Mouse (Mus musculus) MEL (cell line): ENCODE measurements around the gene Hoxd13. TPM values are rescaled to one million over a fixed set of nuclear protein-coding genes. Genes with fewer than 3 reads are reported as not detected.

ENCODE experiments used
- DNase-seq: peaks from one replicate; pipeline ENCODE4 v3.0.0; 2011; ENCODE audit warnings: low read depth, low spot score
- H3K27ac ChIP-seq: 2 replicates; pipeline ENCODE4 v1.5.1; 2012; ENCODE audit warnings: low read depth, mild to moderate bottlenecking, control low read depth, low read length, moderate library complexity; ENCODE audit not compliant: control insufficient read depth
- H3K27me3 ChIP-seq, 2 experiments: fragments of 150-350 bp in 1 of 2; sonication (generic) in 1 of 2; 2 replicates each; pipeline ENCODE4 v1.6.1; 2012; ENCODE audit warnings: low read length in 2 of 2, mild to moderate bottlenecking in 2 of 2, improper control_type of control experiment in 1 of 2, moderate library complexity in 1 of 2; ENCODE audit not compliant: insufficient read depth in 2 of 2, control insufficient read depth in 1 of 2
- H3K36me3 ChIP-seq, 2 experiments: 2 replicates each; pipeline ENCODE4 v1.6.1; 2012 to 2014; ENCODE audit warnings: low read length in 2 of 2, improper control_type of control experiment in 1 of 2, inconsistent platforms in 1 of 2, mild to moderate bottlenecking in 1 of 2; ENCODE audit not compliant: insufficient read depth in 2 of 2, control insufficient read depth in 1 of 2
- H3K4me1 ChIP-seq, 2 experiments: fragments of 150-350 bp in 1 of 2; sonication (generic) in 1 of 2; 2 replicates each; pipeline ENCODE4 v1.6.1; 2012; ENCODE audit warnings: low read length in 2 of 2, improper control_type of control experiment in 1 of 2, mild to moderate bottlenecking in 1 of 2; ENCODE audit not compliant: insufficient read depth in 2 of 2, control insufficient read depth in 1 of 2
- H3K4me3 ChIP-seq, 2 experiments: fragments of 150-350 bp in 1 of 2; sonication (generic) in 1 of 2; 2 replicates each; pipeline ENCODE4 v1.5.1; 2012; ENCODE audit warnings: low read depth in 2 of 2, low read length in 2 of 2, mild to moderate bottlenecking in 2 of 2, moderate library complexity in 2 of 2, control low read depth in 1 of 2, improper control_type of control experiment in 1 of 2; ENCODE audit not compliant: control insufficient read depth in 1 of 2, insufficient read depth in 1 of 2
- H3K79me2 ChIP-seq: 2 replicates; pipeline ENCODE4 v1.6.1; 2012; ENCODE audit warnings: mild to moderate bottlenecking, low read length, moderate library complexity; ENCODE audit not compliant: control insufficient read depth, poor library complexity, insufficient read depth
- H3K9ac ChIP-seq: 2 replicates; pipeline ENCODE4 v1.6.1; 2012; ENCODE audit warnings: low read depth, mild to moderate bottlenecking, control low read depth, low read length, moderate library complexity; ENCODE audit not compliant: control insufficient read depth, poor library complexity, severe bottlenecking
- H3K9me3 ChIP-seq: fragments of 150-350 bp; sonication (generic); replicated peaks from 2 replicates; pipeline ENCODE4 v1.6.1; 2012; ENCODE audit warnings: mild to moderate bottlenecking, low read length, improper control_type of control experiment, moderate library complexity; ENCODE audit not compliant: insufficient read depth
- CHD1 ChIP-seq: IDR thresholded peaks from 2 replicates; pipeline ENCODE4 v1.6.1; 2012; ENCODE audit warnings: low read depth, mild to moderate bottlenecking, inconsistent platforms, low read length, improper control_type of control experiment
- CHD2 ChIP-seq: IDR thresholded peaks from 2 replicates; pipeline ENCODE4 v1.6.1; 2011; ENCODE audit warnings: low read length, improper control_type of control experiment
- CTCF ChIP-seq, 3 experiments: IDR thresholded peaks in 2 of 3; conservative IDR thresholded peaks in 1 of 3; 2 replicates each; pipeline ENCODE4 v1.5.1; 2011 to 2012; ENCODE audit warnings: low read length in 3 of 3, low read depth in 2 of 3, mild to moderate bottlenecking in 2 of 3, improper control_type of control experiment in 1 of 3, inconsistent platforms in 1 of 3, mixed read lengths in 1 of 3, moderate library complexity in 1 of 3; ENCODE audit not compliant: control insufficient read depth in 1 of 3, insufficient read depth in 1 of 3, poor library complexity in 1 of 3, severe bottlenecking in 1 of 3
- E2F4 ChIP-seq: IDR thresholded peaks from 2 replicates; pipeline ENCODE4 v1.6.1; 2011; ENCODE audit warnings: low read depth, low read length, improper control_type of control experiment, borderline replicate concordance
- EP300 ChIP-seq, 2 experiments: IDR thresholded peaks; 2 replicates each; pipeline ENCODE4 v1.6.1; 2011; ENCODE audit warnings: improper control_type of control experiment in 2 of 2, low read length in 2 of 2, low read depth in 1 of 2, mild to moderate bottlenecking in 1 of 2
- ETS1 ChIP-seq: IDR thresholded peaks from 2 replicates; pipeline ENCODE4 v1.6.1; 2012; ENCODE audit warnings: low read depth, mild to moderate bottlenecking, inconsistent platforms, low read length, improper control_type of control experiment, moderate library complexity
- KAT2A ChIP-seq: conservative IDR thresholded peaks from 2 replicates; pipeline ENCODE4 v1.6.1; 2012; ENCODE audit warnings: low read depth, low read length, improper control_type of control experiment, inconsistent platforms
- MAX ChIP-seq: IDR thresholded peaks from 2 replicates; pipeline ENCODE4 v1.6.1; 2011; ENCODE audit warnings: low read length, improper control_type of control experiment
- MAZ ChIP-seq: IDR thresholded peaks from 2 replicates; pipeline ENCODE4 v1.6.1; 2012; ENCODE audit warnings: low read depth, mild to moderate bottlenecking, inconsistent platforms, low read length, improper control_type of control experiment
- NRF1 ChIP-seq: IDR thresholded peaks from 2 replicates; pipeline ENCODE4 v1.6.1; 2014; ENCODE audit warnings: low read depth, mild to moderate bottlenecking, inconsistent platforms, low read length, improper control_type of control experiment, moderate library complexity; ENCODE audit not compliant: poor library complexity, insufficient read depth, severe bottlenecking
- POLR2A ChIP-seq, 2 experiments: IDR thresholded peaks; 2 replicates each; pipeline ENCODE4 v1.6.1; 2011 to 2012; ENCODE audit warnings: low read length in 2 of 2, mild to moderate bottlenecking in 2 of 2, control low read depth in 1 of 2, improper control_type of control experiment in 1 of 2, low read depth in 1 of 2, moderate library complexity in 1 of 2; ENCODE audit not compliant: control insufficient read depth in 1 of 2, insufficient read depth in 1 of 2, poor library complexity in 1 of 2
- POLR2AphosphoS2 ChIP-seq: IDR thresholded peaks from 2 replicates; pipeline ENCODE4 v1.6.1; 2011; ENCODE audit warnings: low read length, improper control_type of control experiment
- POLR2AphosphoS5 ChIP-seq: IDR thresholded peaks from 2 replicates; pipeline ENCODE4 v1.6.1; 2012; ENCODE audit warnings: low read depth, borderline replicate concordance, mild to moderate bottlenecking, inconsistent platforms, low read length, moderate library complexity, mixed read lengths
- RAD21 ChIP-seq: IDR thresholded peaks from 2 replicates; pipeline ENCODE4 v1.6.1; 2011; ENCODE audit warnings: mild to moderate bottlenecking, low read depth, low read length, improper control_type of control experiment
- SMC3 ChIP-seq: IDR thresholded peaks from 2 replicates; pipeline ENCODE4 v1.6.1; 2011; ENCODE audit warnings: low read depth, low read length, improper control_type of control experiment
- TBP ChIP-seq: IDR thresholded peaks from 2 replicates; pipeline ENCODE4 v1.8.0; 2011; ENCODE audit warnings: low read depth, low read length, improper control_type of control experiment
- TCF12 ChIP-seq: IDR thresholded peaks from 2 replicates; pipeline ENCODE4 v1.6.1; 2014; ENCODE audit warnings: low read depth, mild to moderate bottlenecking, inconsistent platforms, low read length, improper control_type of control experiment, moderate library complexity
- UBTF ChIP-seq: IDR thresholded peaks from 2 replicates; pipeline ENCODE4 v1.6.1; 2012; ENCODE audit warnings: low read depth, mild to moderate bottlenecking, inconsistent platforms, low read length, improper control_type of control experiment, moderate library complexity, borderline replicate concordance; ENCODE audit not compliant: insufficient read depth
- USF1 ChIP-seq: IDR thresholded peaks from 2 replicates; pipeline ENCODE4 v1.6.1; 2014; ENCODE audit warnings: low read depth, mild to moderate bottlenecking, inconsistent platforms, low read length, improper control_type of control experiment, moderate library complexity
- ZMIZ1 ChIP-seq: IDR thresholded peaks from 2 replicates; pipeline ENCODE4 v1.6.1; 2012; ENCODE audit warnings: low read depth, mild to moderate bottlenecking, inconsistent platforms, low read length, improper control_type of control experiment, moderate library complexity
- polyA plus RNA-seq, 2 experiments: library from polyadenylated mRNA; stranded (reverse) in 1 of 2; unstranded in 1 of 2; fragments of >175 nt in 1 of 2; fragments of >200 nt in 1 of 2; gene quantifications; 2 replicates each; pipeline versions ENCODE4 v1.2.1 to v1.2.4; 2012; ENCODE audit warnings: low replicate concordance in 2 of 2, low read depth in 1 of 2; ENCODE audit not compliant: insufficient read length in 2 of 2, insufficient read depth in 1 of 2, missing spikeins in 1 of 2
- total RNA-seq: library from RNA; depleted of rRNA; stranded (reverse); fragments of 300-350 nt; gene quantifications from 2 replicates; pipeline ENCODE4 v1.2.3, GENCODE M21; 2012

The Hoxd13 gene
- total and polyA plus RNA-seq, 3 experiments: not detected

GRCm38 (mm10) chr2:74695383-74695782, 27.3 kb downstream of the Hoxd13 start:
- TF ChIP-seq RAD21: no peak
- TF ChIP-seq, all 39 proteins: peak for 0
- H3K27me3 ChIP-seq: no peaks in the 10 kb centered on the region; a peak in 2 of 4 replicates
- no peak for DNase-seq

GRCm38 (mm10) chr2:74695813-74696430, 27.8 kb downstream of the Hoxd13 start:
- no peak for DNase-seq
- Histone ChIP-seq H3K9me3 (no peaks in the 10 kb centered on the region), H3K27me3 (no peaks in the 10 kb centered on the region; a peak in 2 of 4 replicates), H3K36me3 (no peaks in the 10 kb centered on the region), H3K4me1 (no peaks in the 10 kb centered on the region), H3K4me3 (no peak overlapping the region), H3K27ac (no peak overlapping the region), H3K9ac (no peak overlapping the region), H3K79me2 (no peaks in the 10 kb centered on the region)
- TF ChIP-seq E2F4 (no peak), ZMIZ1 (no peak), POLR2AphosphoS5 (no peak), CHD2 (no peak), ETS1 (no peak)

More at GRCm38 (mm10) chr2:74695383-74695782, 27.3 kb downstream of the Hoxd13 start:
- no peak overlapping the region for H3K4me3 ChIP-seq
- no peak overlapping the region for H3K9ac ChIP-seq
- H3K9me3 ChIP-seq: no peaks in the 10 kb centered on the region
- H3K4me1 ChIP-seq: no peaks in the 10 kb centered on the region
- H3K36me3 ChIP-seq: no peaks in the 10 kb centered on the region
- no peak overlapping the region for H3K27ac ChIP-seq
- no peaks in the 10 kb centered on the region for H3K79me2 ChIP-seq

- H3K27me3 ChIP-seq: no peaks in the 10 kb centered on the region; a peak in 2 of 4 replicates
- DNase-seq: no peak
Measured at GRCm38 (mm10) chr2:74696442-74697335, 28.6 kb downstream of the Hoxd13 start.

More at GRCm38 (mm10) chr2:74696442-74697335, 28.6 kb downstream of the Hoxd13 start:
- Histone ChIP-seq H3K79me2 (no peaks in the 10 kb centered on the region), H3K36me3 (no peaks in the 10 kb centered on the region), H3K9ac (no peak overlapping the region), H3K27ac (no peak overlapping the region), H3K9me3 (no peaks in the 10 kb centered on the region), H3K4me1 (no peaks in the 10 kb centered on the region), H3K4me3 (no peak overlapping the region)
- TF ChIP-seq TCF12 (no peak), UBTF (no peak), TBP (no peak), NRF1 (no peak), POLR2AphosphoS5 (no peak), POLR2A (IDR thresholded peaks at IDR 0.05; ENCODE audit: control insufficient read depth in 1 of 2, insufficient read depth in 1 of 2, low read depth in 1 of 2, low read length in 2 of 2, poor library complexity in 1 of 2) (no peak), SMC3 (no peak), MAX (no peak), CTCF (IDR thresholded peaks at IDR 0.05 in 2 of 3, conservative IDR thresholded peaks at IDR 0.05 in 1 of 3; ENCODE audit: control insufficient read depth in 1 of 3, insufficient read depth in 1 of 3, low read depth in 2 of 3, low read length in 3 of 3, poor library complexity in 1 of 3, severe bottlenecking in 1 of 3) (no peak), EP300 (IDR thresholded peaks at IDR 0.05; ENCODE audit: low read depth in 1 of 2, low read length in 2 of 2) (no peak), ZMIZ1 (no peak), USF1 (no peak), CHD1 (no peak), CHD2 (no peak), MAZ (no peak), E2F4 (no peak), KAT2A (no peak), POLR2AphosphoS2 (no peak)
